Mouse (Mus musculus) megakaryocyte, embryonic 14.5 days (primary cell): ENCODE results near the gene Olfr1426.

Source experiments
- FLI1 ChIP-seq: IDR thresholded peaks from 2 replicates; pipeline ENCODE4 v1.6.1; 2012; ENCODE audit warnings: low read length, inconsistent platforms, mixed read lengths
- GATA1 ChIP-seq: IDR thresholded peaks from 3 replicates; pipeline ENCODE4 v1.6.1; 2012; ENCODE audit warnings: mixed read lengths, low read length, inconsistent platforms, borderline replicate concordance

DNA sequence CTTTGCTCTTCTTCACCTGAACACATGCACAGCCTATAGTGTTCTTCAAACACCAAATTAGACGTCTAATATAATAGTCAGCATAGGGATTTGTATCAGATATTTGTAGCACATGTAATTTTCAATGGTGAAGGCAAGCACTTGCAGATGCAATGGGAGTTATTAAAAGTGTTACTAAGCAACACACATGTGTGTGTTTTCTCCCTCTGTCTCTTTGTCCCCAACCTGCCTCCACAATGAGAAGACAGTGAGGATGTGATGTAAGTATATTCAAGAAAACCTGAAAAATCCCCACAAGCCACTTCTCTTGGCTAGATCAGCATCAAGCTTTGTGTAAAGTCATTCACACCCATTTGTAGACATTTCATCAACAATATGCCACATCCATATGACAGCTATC is 24.0 kb upstream of the Olfr1426 start, which contains the start of gene Olfr1428:
- TF ChIP-seq FLI1: no peak
- TF ChIP-seq GATA1: no peak
